Mouse (Mus musculus): ENCODE results near the gene Pdx1. TPM values are rescaled to one million over a fixed set of nuclear protein-coding genes. Genes with fewer than 3 reads are reported as not detected.

The Pdx1 gene
- polyA plus RNA-seq, 1 experiment = not detected

DNA sequence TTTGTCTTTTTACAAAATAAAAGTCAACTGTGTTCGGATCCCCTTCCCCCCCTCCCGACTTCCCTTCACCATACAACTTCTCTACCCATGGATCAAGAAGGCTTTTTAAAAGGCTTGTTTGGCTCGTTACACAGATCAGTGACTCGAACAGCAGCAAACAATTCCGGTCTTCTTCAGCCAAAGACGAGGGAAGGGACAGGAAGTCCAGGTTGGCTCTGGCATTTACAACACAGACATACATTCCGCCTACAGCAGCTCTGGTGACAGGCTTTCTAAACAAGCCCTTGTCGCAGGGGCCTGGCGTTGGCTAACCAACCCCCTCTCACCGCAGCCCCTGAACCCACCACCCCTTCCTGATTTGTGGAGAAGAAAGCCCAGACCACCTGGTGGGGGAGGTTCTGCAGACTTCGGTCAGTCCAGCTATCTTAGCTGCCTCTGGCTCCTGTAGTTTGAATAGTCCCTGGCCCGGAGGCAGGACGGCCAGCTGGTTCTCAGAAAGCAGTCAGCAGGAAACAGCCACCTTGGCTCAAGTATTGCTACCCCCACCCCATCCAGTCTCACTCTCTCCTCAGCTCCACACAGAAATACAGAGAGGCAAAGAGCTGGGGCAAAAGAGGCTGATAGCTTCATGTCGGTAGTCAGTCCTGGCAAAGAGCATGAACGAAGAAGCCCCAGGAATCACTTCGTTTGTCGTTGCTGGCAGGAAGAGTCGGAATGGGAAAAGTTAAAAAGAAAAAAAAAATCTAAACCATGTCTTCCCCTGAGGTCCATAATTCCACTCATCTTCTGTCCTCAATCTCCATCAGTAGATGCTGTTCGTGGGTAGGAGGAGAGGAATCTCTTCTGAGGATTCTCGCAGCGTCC, 31.4 kb downstream of the Pdx1 start:
- no peak overlapping the region for H3K4me3 ChIP-seq (replicated peaks; ENCODE audit: extremely low read depth, low read depth, low read length)
- H3K4me1 ChIP-seq (ENCODE audit: control insufficient read depth, insufficient read depth, low read length) = no peaks in the 10 kb centered on the region
- TF ChIP-seq CTCF (IDR thresholded peaks at IDR 0.05; ENCODE audit: insufficient read depth, low read length) (no peak), POLR2A (IDR thresholded peaks at IDR 0.05; ENCODE audit: borderline replicate concordance, extremely low read depth, low read depth, low read length) (no peak)
- WGBS = 3% methylated on average over 21 of the region's 21 CpGs
- no peak for DNase-seq

DNA sequence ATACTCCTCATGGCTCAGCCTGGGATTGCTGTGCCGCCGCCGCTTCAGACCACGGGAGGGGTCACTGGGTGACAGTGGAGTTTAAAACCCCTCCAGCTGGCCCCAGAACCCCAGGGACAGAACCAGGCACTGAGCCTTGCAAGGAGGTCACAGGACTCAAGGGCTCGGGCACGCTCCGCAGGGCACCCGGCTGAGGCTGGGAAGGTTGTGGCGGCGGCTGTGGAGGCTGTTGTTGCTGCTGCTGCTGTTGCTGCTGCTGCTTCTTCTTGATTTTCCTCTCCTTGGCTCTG, 32.0 kb downstream of the Pdx1 start:
- H3K4me1 ChIP-seq (ENCODE audit: control insufficient read depth, insufficient read depth, low read length) = no peaks in the 10 kb centered on the region
- WGBS = 3% methylated on average over 10 of the region's 10 CpGs
- no peak overlapping the region for H3K4me3 ChIP-seq (replicated peaks; ENCODE audit: extremely low read depth, low read depth, low read length)
- DNase-seq = no peak
- no peak for TF ChIP-seq POLR2A (IDR thresholded peaks at IDR 0.05; ENCODE audit: borderline replicate concordance, extremely low read depth, low read depth, low read length)
- no peak for TF ChIP-seq CTCF (IDR thresholded peaks at IDR 0.05; ENCODE audit: insufficient read depth, low read length)

DNA sequence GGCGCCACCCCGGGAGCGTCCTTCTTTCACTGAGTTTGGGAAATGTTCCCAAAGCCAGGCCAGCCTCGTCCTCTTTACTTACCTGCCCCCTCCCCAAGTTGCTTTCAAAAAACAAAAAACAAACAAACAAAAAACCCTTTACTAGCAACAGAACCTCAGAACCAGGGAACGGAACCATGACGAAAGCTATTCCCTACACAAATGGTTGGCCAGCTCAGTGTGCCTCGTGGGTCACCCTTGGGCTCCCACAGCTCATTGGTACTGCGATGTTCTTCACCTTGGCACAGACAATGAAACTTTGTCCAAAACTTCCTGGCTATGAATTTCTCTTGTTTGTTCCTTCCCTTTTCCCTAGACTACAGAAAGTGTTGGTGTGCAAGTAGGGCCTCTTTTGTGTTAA, 32.4 kb downstream of the Pdx1 start:
- DNase-seq = no peak
- WGBS = 11% methylated on average over 8 of the region's 8 CpGs
- TF ChIP-seq CTCF (IDR thresholded peaks at IDR 0.05; ENCODE audit: insufficient read depth, low read length) = no peak
- TF ChIP-seq POLR2A (IDR thresholded peaks at IDR 0.05; ENCODE audit: borderline replicate concordance, extremely low read depth, low read depth, low read length) = no peak
- no peaks in the 10 kb centered on the region for H3K4me1 ChIP-seq (ENCODE audit: control insufficient read depth, insufficient read depth, low read length)
- no peak overlapping the region for H3K4me3 ChIP-seq (replicated peaks; ENCODE audit: extremely low read depth, low read depth, low read length)

- WGBS = 6% methylated on average over 13 of the region's 13 CpGs
- Histone ChIP-seq H3K4me3 (replicated peaks; ENCODE audit: extremely low read depth, low read depth, low read length) (no peak overlapping the region), H3K4me1 (ENCODE audit: control insufficient read depth, insufficient read depth, low read length) (no peaks in the 10 kb centered on the region)
- TF ChIP-seq POLR2A (IDR thresholded peaks at IDR 0.05; ENCODE audit: borderline replicate concordance, extremely low read depth, low read depth, low read length) (no peak), CTCF (IDR thresholded peaks at IDR 0.05; ENCODE audit: insufficient read depth, low read length) (no peak)
- DNase-seq = no peak
These were observed 33.1 kb downstream of the Pdx1 start for GRCm38 (mm10) chr5:147302746-147303400.

DNA sequence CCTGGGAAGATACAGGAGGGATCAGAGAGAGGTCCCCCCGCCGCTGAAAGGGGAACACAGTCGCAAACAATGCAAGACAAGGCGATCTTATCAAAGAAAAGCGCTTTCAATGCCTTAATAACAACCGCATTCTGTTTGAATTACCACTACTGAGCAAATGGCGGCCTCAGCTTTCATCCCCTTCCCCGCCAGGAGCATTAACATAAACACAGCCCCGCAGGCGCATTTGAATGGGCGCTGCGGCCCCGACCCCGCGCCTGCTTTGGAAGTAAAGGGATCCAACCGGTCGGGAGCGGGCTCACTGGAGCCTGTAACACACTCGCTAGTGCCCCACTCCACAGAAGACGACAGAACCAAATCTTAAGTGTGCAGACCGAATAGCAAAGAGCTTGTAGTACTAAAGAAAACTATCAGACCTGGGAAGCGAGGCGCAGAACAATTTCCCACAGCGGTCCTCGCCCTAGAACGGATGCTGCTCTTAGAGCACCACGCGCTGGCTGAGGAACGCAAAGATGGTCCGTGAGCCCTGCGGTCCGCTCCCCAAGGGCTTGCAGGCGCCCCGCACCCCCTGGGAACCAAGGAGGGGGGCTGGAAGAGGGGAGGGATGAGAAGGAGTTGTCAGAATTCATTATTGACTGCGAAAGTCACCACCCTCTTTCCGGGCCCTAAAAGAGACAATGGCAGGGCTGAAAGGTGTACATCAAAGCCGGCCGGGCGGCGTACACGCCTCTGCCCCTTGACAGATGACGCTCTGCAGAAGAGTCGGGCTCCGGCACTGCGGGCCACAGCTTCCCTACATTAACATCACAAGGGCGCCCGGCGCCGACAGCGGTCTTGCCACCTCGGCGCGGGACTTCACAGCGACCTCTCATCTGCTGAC, 34.8 kb downstream of the Pdx1 start:
- WGBS = 2% methylated on average over 54 of the region's 54 CpGs
- no peak for DNase-seq
- no peaks in the 10 kb centered on the region for H3K4me1 ChIP-seq (ENCODE audit: control insufficient read depth, insufficient read depth, low read length)
- no peak overlapping the region for H3K4me3 ChIP-seq (replicated peaks; ENCODE audit: extremely low read depth, low read depth, low read length)
- TF ChIP-seq CTCF (IDR thresholded peaks at IDR 0.05; ENCODE audit: insufficient read depth, low read length) (no peak), POLR2A (IDR thresholded peaks at IDR 0.05; ENCODE audit: borderline replicate concordance, extremely low read depth, low read depth, low read length) (no peak)

DNA sequence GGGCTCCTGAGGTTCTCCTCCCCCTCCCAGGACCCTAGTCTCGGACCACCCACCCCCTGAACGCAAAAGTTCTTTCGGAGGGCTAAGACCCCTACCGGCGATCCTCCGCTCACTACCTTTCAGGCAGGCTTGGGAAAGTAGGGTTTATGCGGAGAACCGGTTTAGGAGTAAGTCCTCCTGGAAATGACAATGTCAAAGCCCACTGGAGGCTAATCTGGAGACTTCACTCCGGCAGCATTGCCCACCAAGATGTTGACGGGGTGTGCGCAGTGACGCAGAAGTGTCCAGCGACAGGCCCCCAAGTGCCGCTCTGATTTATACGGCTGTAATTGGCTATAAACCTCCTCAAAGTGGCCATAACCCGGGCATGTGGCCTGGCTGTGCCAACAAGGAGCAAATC, 35.4 kb downstream of the Pdx1 start:
- 3% methylated on average over 16 of the region's 16 CpGs for WGBS
- Histone ChIP-seq H3K4me1 (ENCODE audit: control insufficient read depth, insufficient read depth, low read length) (no peaks in the 10 kb centered on the region), H3K4me3 (replicated peaks; ENCODE audit: extremely low read depth, low read depth, low read length) (no peak overlapping the region)
- no peak for TF ChIP-seq POLR2A (IDR thresholded peaks at IDR 0.05; ENCODE audit: borderline replicate concordance, extremely low read depth, low read depth, low read length)
- no peak for TF ChIP-seq CTCF (IDR thresholded peaks at IDR 0.05; ENCODE audit: insufficient read depth, low read length)
- DNase-seq = no peak

GRCm38 (mm10) chr5:147305856-147306637, 36.3 kb downstream of the Pdx1 start:
- TF ChIP-seq POLR2A (IDR thresholded peaks at IDR 0.05; ENCODE audit: borderline replicate concordance, extremely low read depth, low read depth, low read length) (no peak), CTCF (IDR thresholded peaks at IDR 0.05; ENCODE audit: insufficient read depth, low read length) (no peak)
- 2% methylated on average over 58 of the region's 58 CpGs for WGBS
- Histone ChIP-seq H3K4me3 (replicated peaks; ENCODE audit: extremely low read depth, low read depth, low read length) (no peak overlapping the region), H3K4me1 (ENCODE audit: control insufficient read depth, insufficient read depth, low read length) (no peaks in the 10 kb centered on the region)
- DNase-seq = no peak

- H3K4me3 ChIP-seq (replicated peaks; ENCODE audit: extremely low read depth, low read depth, low read length) = no peak within 1 kb of the TSS
- no peaks in the 10 kb centered on the region for H3K4me1 ChIP-seq (ENCODE audit: control insufficient read depth, insufficient read depth, low read length)
- 1% methylated on average over 63 of the region's 63 CpGs for WGBS
- DNase-seq = no peak
- no peak for TF ChIP-seq CTCF (IDR thresholded peaks at IDR 0.05; ENCODE audit: insufficient read depth, low read length)
- TF ChIP-seq POLR2A (IDR thresholded peaks at IDR 0.05; ENCODE audit: borderline replicate concordance, extremely low read depth, low read depth, low read length) = no peak
These were observed 37.1 kb downstream of the Pdx1 start, which contains the start of gene Cdx2 for GRCm38 (mm10) chr5:147306638-147307397. Gene Cdx2 (minus strand): TSS chr5:147307270.

All from lung, adult 2 months (tissue).